Mouse (Mus musculus) C2C12 (cell line): Measurements from ENCODE around the gene Htr1a. TPM values are rescaled to one million over a fixed set of nuclear protein-coding genes. Genes with fewer than 3 reads are reported as not detected.

Experiments used
- H3K27me3 ChIP-seq: one replicate; pipeline ENCODE4 v1.6.1; 2011; ENCODE audit not compliant: control insufficient read depth, insufficient read depth, insufficient read length
- H3K36me3 ChIP-seq: one replicate; pipeline ENCODE4 v1.6.1; 2011; ENCODE audit not compliant: control insufficient read depth, insufficient read depth
- H3K4me3 ChIP-seq: one replicate; pipeline ENCODE4 v1.5.1; 2011; ENCODE audit warnings: mild to moderate bottlenecking, control low read depth; ENCODE audit not compliant: poor library complexity, insufficient read depth, severe bottlenecking
- H3K79me2 ChIP-seq: one replicate; pipeline ENCODE4 v1.6.1; 2011; ENCODE audit not compliant: control insufficient read depth, insufficient read depth
- H3K79me3 ChIP-seq: one replicate; pipeline ENCODE4 v1.6.1; 2011; ENCODE audit warnings: low read depth, control low read depth
- H3ac ChIP-seq: one replicate; pipeline ENCODE3; 2011; ENCODE audit warnings: low read depth; ENCODE audit not compliant: control insufficient read depth, insufficient read length
- CEBPB ChIP-seq: IDR thresholded peaks from one replicate; pipeline ENCODE4 v1.6.1; 2011; ENCODE audit warnings: low read depth, mild to moderate bottlenecking, control low read depth, moderate library complexity
- CTCF ChIP-seq: IDR thresholded peaks from one replicate; pipeline ENCODE4 v1.5.1; 2011; ENCODE audit not compliant: control insufficient read depth, insufficient read depth, insufficient read length
- FOSL1 ChIP-seq: IDR thresholded peaks from one replicate; pipeline ENCODE4 v1.8.0; 2011; ENCODE audit warnings: mild to moderate bottlenecking, low read length; ENCODE audit not compliant: poor library complexity, insufficient read depth, severe bottlenecking
- MAX ChIP-seq: IDR thresholded peaks from one replicate; pipeline ENCODE4 v1.6.1; 2011; ENCODE audit warnings: mild to moderate bottlenecking, control low read depth
- MYOD1 ChIP-seq: IDR thresholded peaks from one replicate; pipeline ENCODE4 v1.6.1; 2011; ENCODE audit warnings: low read depth; ENCODE audit not compliant: control insufficient read depth, insufficient read length
- MYOG ChIP-seq: IDR thresholded peaks from one replicate; pipeline ENCODE4 v1.6.1; 2011; ENCODE audit not compliant: control insufficient read depth, insufficient read length; ENCODE audit errors: extremely low read depth
- USF1 ChIP-seq: IDR thresholded peaks from one replicate; pipeline ENCODE4 v1.6.1; 2011; ENCODE audit warnings: low read depth, mild to moderate bottlenecking, control low read depth, moderate library complexity
- polyA plus RNA-seq: library from polyadenylated mRNA; unstranded; fragments of >200 nt; fragmentation: generic; extraction: Trizol; gene quantifications from one replicate; pipeline ENCODE4 v1.2.1, GENCODE M21; 2012; ENCODE audit warnings: missing spikeins

Htr1a gene
- polyA plus RNA-seq, 1 experiment, result not detected

GRCm38 (mm10) chr13:105443871-105444237 is 415 bp downstream of the Htr1a start:
- H3K4me3 ChIP-seq, result no peak overlapping the region
- TF ChIP-seq MYOG (no peak), FOSL1 (no peak), CEBPB (no peak), USF1 (no peak), MAX (no peak), CTCF (no peak), MYOD1 (no peak)
- no peak overlapping the region for H3ac ChIP-seq
- no peaks in the 10 kb centered on the region for H3K27me3 ChIP-seq
- no peaks in the 10 kb centered on the region for H3K79me3 ChIP-seq
- no peaks in the 10 kb centered on the region for H3K79me2 ChIP-seq
- H3K36me3 ChIP-seq, result no peaks in the 10 kb centered on the region

GRCm38 (mm10) chr13:105444238-105444894 is 927 bp downstream of the Htr1a start:
- H3K4me3 ChIP-seq, result no peak overlapping the region
- no peaks in the 10 kb centered on the region for H3K79me2 ChIP-seq
- H3K36me3 ChIP-seq, result no peaks in the 10 kb centered on the region
- TF ChIP-seq MAX (no peak), MYOG (no peak), CEBPB (no peak), FOSL1 (no peak), USF1 (no peak), MYOD1 (no peak), CTCF (no peak)
- no peaks in the 10 kb centered on the region for H3K79me3 ChIP-seq
- no peaks in the 10 kb centered on the region for H3K27me3 ChIP-seq
- no peak overlapping the region for H3ac ChIP-seq

DNA sequence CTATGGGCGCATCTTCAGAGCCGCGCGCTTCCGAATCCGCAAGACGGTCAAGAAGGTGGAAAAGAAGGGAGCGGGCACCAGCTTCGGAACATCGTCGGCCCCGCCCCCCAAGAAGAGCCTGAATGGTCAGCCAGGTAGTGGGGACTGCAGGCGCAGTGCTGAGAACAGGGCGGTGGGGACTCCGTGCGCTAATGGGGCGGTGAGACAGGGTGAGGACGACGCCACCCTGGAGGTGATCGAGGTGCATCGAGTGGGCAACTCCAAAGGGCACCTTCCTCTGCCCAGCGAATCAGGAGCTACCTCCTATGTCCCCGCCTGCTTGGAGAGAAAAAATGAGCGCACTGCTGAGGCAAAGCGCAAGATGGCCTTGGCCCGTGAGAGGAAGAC is 1.4 kb downstream of the Htr1a start:
- H3K36me3 ChIP-seq, result no peaks in the 10 kb centered on the region

DNA sequence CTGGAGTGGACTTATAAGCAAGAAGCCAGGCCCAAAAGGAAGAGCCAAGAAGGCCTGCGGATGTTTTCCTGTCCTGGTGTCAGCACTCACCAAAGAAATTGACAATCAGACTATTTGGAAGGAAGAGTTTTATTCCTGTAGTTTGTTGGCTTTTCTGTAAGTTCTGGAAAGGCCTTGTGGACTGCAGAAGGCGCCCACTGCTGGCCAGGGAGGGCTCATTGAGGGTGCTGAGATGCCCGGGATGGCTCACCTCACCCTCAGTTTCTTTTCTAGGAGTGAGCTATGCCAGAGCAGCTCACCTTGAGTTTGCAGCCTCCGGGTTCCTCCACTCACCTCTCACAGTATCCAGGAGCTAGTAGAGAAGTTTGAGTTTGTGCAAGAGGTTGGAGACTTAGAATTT is 2.8 kb downstream of the Htr1a start:
- TF ChIP-seq FOSL1 (no peak), MAX (no peak), CTCF (no peak), MYOD1 (no peak), MYOG (no peak), USF1 (no peak), CEBPB (no peak)
- Histone ChIP-seq H3K79me2 (no peaks in the 10 kb centered on the region), H3K27me3 (no peaks in the 10 kb centered on the region), H3K36me3 (no peaks in the 10 kb centered on the region), H3K79me3 (no peaks in the 10 kb centered on the region), H3ac (no peak overlapping the region), H3K4me3 (no peak overlapping the region)

More for the DNA sequence above, 1.4 kb downstream of the Htr1a start:
- Histone ChIP-seq H3K79me2 (no peaks in the 10 kb centered on the region), H3K4me3 (no peak overlapping the region), H3ac (no peak overlapping the region), H3K79me3 (no peaks in the 10 kb centered on the region), H3K27me3 (no peaks in the 10 kb centered on the region)
- TF ChIP-seq CTCF (no peak), FOSL1 (no peak), MYOD1 (no peak), USF1 (no peak), MAX (no peak), CEBPB (no peak), MYOG (no peak)

- no peak overlapping the region for H3K4me3 ChIP-seq
- no peak overlapping the region for H3ac ChIP-seq
- no peaks in the 10 kb centered on the region for H3K27me3 ChIP-seq
- H3K79me3 ChIP-seq, result no peaks in the 10 kb centered on the region
- H3K79me2 ChIP-seq, result no peaks in the 10 kb centered on the region
- H3K36me3 ChIP-seq, result no peaks in the 10 kb centered on the region
- TF ChIP-seq MYOG (no peak), USF1 (no peak), MYOD1 (no peak), CEBPB (no peak)
These were observed 4.3 kb downstream of the Htr1a start for GRCm38 (mm10) chr13:105447695-105448094.

DNA sequence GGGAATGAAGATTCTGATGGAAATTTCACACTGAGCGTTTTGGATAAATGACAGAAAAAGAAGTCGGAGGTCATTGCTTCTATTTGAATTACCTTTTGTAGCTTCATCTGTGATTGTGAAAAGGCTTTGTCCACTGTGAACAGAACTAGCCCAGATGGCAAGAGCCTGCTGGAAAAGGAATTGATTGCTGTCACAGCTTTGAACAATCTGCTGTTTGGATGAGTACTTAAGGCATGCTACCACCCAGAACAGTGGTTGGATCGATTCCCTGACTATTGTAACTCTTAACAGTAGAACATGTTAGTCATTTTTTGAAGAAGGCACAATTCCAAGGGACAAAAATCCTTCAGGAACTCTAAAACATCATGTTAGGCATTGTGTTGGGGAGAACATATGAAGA is 8.1 kb downstream of the Htr1a start:
- H3K27me3 ChIP-seq, result no peaks in the 10 kb centered on the region

More for the DNA sequence above, 8.1 kb downstream of the Htr1a start:
- Histone ChIP-seq H3K79me2 (no peaks in the 10 kb centered on the region), H3ac (no peak overlapping the region), H3K36me3 (no peaks in the 10 kb centered on the region), H3K4me3 (no peak overlapping the region), H3K79me3 (no peaks in the 10 kb centered on the region)
- no peak for TF ChIP-seq USF1
- TF ChIP-seq MYOG, result no peak
- no peak for TF ChIP-seq FOSL1
- no peak for TF ChIP-seq CTCF
- TF ChIP-seq CEBPB, result no peak
- TF ChIP-seq MYOD1, result no peak
- no peak for TF ChIP-seq MAX

Other genes starting within 250 kb of the Htr1a start
- not detected for gene Rnf180, start 148.8 kb upstream of the Htr1a start, polyA plus RNA-seq